Mouse (Mus musculus): ENCODE measurements around the gene Sftpa1. TPM values are rescaled to one million over a fixed set of nuclear protein-coding genes. Genes with fewer than 3 reads are reported as not detected.

Sftpa1 gene
- polyA plus RNA-seq, 1 experiment from 2014 or later = not detected

GRCm38 (mm10) chr14:41102269-41102668, 29.3 kb upstream of the Sftpa1 start:
- Histone ChIP-seq H3K4me3 (ENCODE audit: low read depth, low read length) (no peak overlapping the region), H3K4me1 (ENCODE audit: control insufficient read depth, insufficient read depth, low read length) (no peaks in the 10 kb centered on the region), H3K27ac (ENCODE audit: low read depth, low read length) (no peak overlapping the region), H3K4me2 (ENCODE audit: low read length) (no peak overlapping the region), H3K9ac (ENCODE audit: low read length) (no peak overlapping the region), H3K36me3 (ENCODE audit: control insufficient read depth, insufficient read depth, low read length) (no peaks in the 10 kb centered on the region), H3K27me3 (replicated peaks; ENCODE audit: control insufficient read depth, insufficient read depth, low read length) (no peaks in the 10 kb centered on the region), H3K9me3 (replicated peaks; ENCODE audit: control insufficient read depth, low read length) (no peaks in the 10 kb centered on the region)
- DNase-seq (ENCODE audit: low spot score) = no peak
- 86% methylated on average over 2 of the region's 2 CpGs for WGBS
- ATAC-seq = no peak

GRCm38 (mm10) chr14:41104853-41105444, 26.6 kb upstream of the Sftpa1 start, which contains the start of gene Mat1a:
TSS of gene Mat1a (plus strand) at chr14:41105035.
- Histone ChIP-seq H3K36me3 (ENCODE audit: control insufficient read depth, insufficient read depth, low read length) (no peaks in the 10 kb centered on the region), H3K9me3 (replicated peaks; ENCODE audit: control insufficient read depth, low read length) (no peaks in the 10 kb centered on the region), H3K27ac (ENCODE audit: low read depth, low read length) (no peak within 1 kb of the TSS), H3K27me3 (replicated peaks; ENCODE audit: control insufficient read depth, insufficient read depth, low read length) (no peaks in the 10 kb centered on the region), H3K4me1 (ENCODE audit: control insufficient read depth, insufficient read depth, low read length) (no peaks in the 10 kb centered on the region), H3K9ac (ENCODE audit: low read length) (no peak within 1 kb of the TSS), H3K4me2 (ENCODE audit: low read length) (no peak within 1 kb of the TSS), H3K4me3 (ENCODE audit: low read depth, low read length) (no peak within 1 kb of the TSS)
- no peak for DNase-seq (ENCODE audit: low spot score)
- 73% methylated on average over 10 of the region's 10 CpGs for WGBS
- no peak for ATAC-seq

GRCm38 (mm10) chr14:41111031-41111668, 20.4 kb upstream of the Sftpa1 start:
- no peak overlapping the region for H3K9ac ChIP-seq (ENCODE audit: low read length)
- no peak overlapping the region for H3K4me3 ChIP-seq (ENCODE audit: low read depth, low read length)
- H3K27me3 ChIP-seq (replicated peaks; ENCODE audit: control insufficient read depth, insufficient read depth, low read length) = no peaks in the 10 kb centered on the region
- no peaks in the 10 kb centered on the region for H3K4me1 ChIP-seq (ENCODE audit: control insufficient read depth, insufficient read depth, low read length)
- no peak overlapping the region for H3K4me2 ChIP-seq (ENCODE audit: low read length)
- H3K27ac ChIP-seq (ENCODE audit: low read depth, low read length) = no peak overlapping the region
- H3K36me3 ChIP-seq (ENCODE audit: control insufficient read depth, insufficient read depth, low read length) = no peaks in the 10 kb centered on the region
- ATAC-seq (no peak), DNase-seq (ENCODE audit: low spot score) (no peak)
- H3K9me3 ChIP-seq (replicated peaks; ENCODE audit: control insufficient read depth, low read length) = no peaks in the 10 kb centered on the region
- 90% methylated on average over 7 of the region's 7 CpGs for WGBS

GRCm38 (mm10) chr14:41112944-41113343, 18.6 kb upstream of the Sftpa1 start:
- Histone ChIP-seq H3K9me3 (replicated peaks; ENCODE audit: control insufficient read depth, low read length) (no peaks in the 10 kb centered on the region), H3K4me1 (ENCODE audit: control insufficient read depth, insufficient read depth, low read length) (no peaks in the 10 kb centered on the region), H3K4me2 (ENCODE audit: low read length) (no peak overlapping the region), H3K9ac (ENCODE audit: low read length) (no peak overlapping the region), H3K27ac (ENCODE audit: low read depth, low read length) (no peak overlapping the region), H3K36me3 (ENCODE audit: control insufficient read depth, insufficient read depth, low read length) (no peaks in the 10 kb centered on the region), H3K27me3 (replicated peaks; ENCODE audit: control insufficient read depth, insufficient read depth, low read length) (no peaks in the 10 kb centered on the region), H3K4me3 (ENCODE audit: low read depth, low read length) (no peak overlapping the region)
- ATAC-seq (no peak), DNase-seq (ENCODE audit: low spot score) (no peak)
- WGBS = 81% methylated on average over 4 of the region's 4 CpGs

GRCm38 (mm10) chr14:41116271-41116670, 15.3 kb upstream of the Sftpa1 start:
- Histone ChIP-seq H3K27ac (ENCODE audit: low read depth, low read length) (no peak overlapping the region), H3K9ac (ENCODE audit: low read length) (no peak overlapping the region), H3K36me3 (ENCODE audit: control insufficient read depth, insufficient read depth, low read length) (no peaks in the 10 kb centered on the region), H3K4me3 (ENCODE audit: low read depth, low read length) (no peak overlapping the region), H3K4me2 (ENCODE audit: low read length) (no peak overlapping the region), H3K9me3 (replicated peaks; ENCODE audit: control insufficient read depth, low read length) (no peaks in the 10 kb centered on the region), H3K4me1 (ENCODE audit: control insufficient read depth, insufficient read depth, low read length) (no peaks in the 10 kb centered on the region), H3K27me3 (replicated peaks; ENCODE audit: control insufficient read depth, insufficient read depth, low read length) (no peaks in the 10 kb centered on the region)
- no peak for ATAC-seq
- no peak for DNase-seq (ENCODE audit: low spot score)
- 81% methylated on average over 3 of the region's 3 CpGs for WGBS

- no peak for DNase-seq (ENCODE audit: low spot score)
- H3K9me3 ChIP-seq (replicated peaks; ENCODE audit: control insufficient read depth, low read length) = no peaks in the 10 kb centered on the region
- H3K36me3 ChIP-seq (ENCODE audit: control insufficient read depth, insufficient read depth, low read length) = no peaks in the 10 kb centered on the region
- no peak overlapping the region for H3K27ac ChIP-seq (ENCODE audit: low read depth, low read length)
- ATAC-seq = no peak
- no peak overlapping the region for H3K4me3 ChIP-seq (ENCODE audit: low read depth, low read length)
- H3K4me2 ChIP-seq (ENCODE audit: low read length) = no peak overlapping the region
- no peaks in the 10 kb centered on the region for H3K27me3 ChIP-seq (replicated peaks; ENCODE audit: control insufficient read depth, insufficient read depth, low read length)
- H3K9ac ChIP-seq (ENCODE audit: low read length) = no peak overlapping the region
- 86% methylated on average over 5 of the region's 5 CpGs for WGBS
- H3K4me1 ChIP-seq (ENCODE audit: control insufficient read depth, insufficient read depth, low read length) = no peaks in the 10 kb centered on the region
Observed at GRCm38 (mm10) chr14:41124683-41125082, 6.9 kb upstream of the Sftpa1 start.

- Histone ChIP-seq H3K4me3 (ENCODE audit: low read depth, low read length) (no peak overlapping the region), H3K9ac (ENCODE audit: low read length) (no peak overlapping the region), H3K4me2 (ENCODE audit: low read length) (no peak overlapping the region), H3K4me1 (ENCODE audit: control insufficient read depth, insufficient read depth, low read length) (no peaks in the 10 kb centered on the region), H3K27ac (ENCODE audit: low read depth, low read length) (no peak overlapping the region), H3K9me3 (replicated peaks; ENCODE audit: control insufficient read depth, low read length) (no peaks in the 10 kb centered on the region), H3K36me3 (ENCODE audit: control insufficient read depth, insufficient read depth, low read length) (no peaks in the 10 kb centered on the region), H3K27me3 (replicated peaks; ENCODE audit: control insufficient read depth, insufficient read depth, low read length) (no peaks in the 10 kb centered on the region)
- 19% methylated on average over 4 of the region's 4 CpGs for WGBS
- ATAC-seq = peak; percentile 46; the same call in 1 of the 2 replicates
- DNase-seq (ENCODE audit: low spot score) = peak; percentile 59
Observed at GRCm38 (mm10) chr14:41127997-41128396, 3.6 kb upstream of the Sftpa1 start.

- no peak overlapping the region for H3K27ac ChIP-seq (ENCODE audit: low read depth, low read length)
- H3K27me3 ChIP-seq (replicated peaks; ENCODE audit: control insufficient read depth, insufficient read depth, low read length) = no peaks in the 10 kb centered on the region
- no peaks in the 10 kb centered on the region for H3K4me1 ChIP-seq (ENCODE audit: control insufficient read depth, insufficient read depth, low read length)
- no peaks in the 10 kb centered on the region for H3K36me3 ChIP-seq (ENCODE audit: control insufficient read depth, insufficient read depth, low read length)
- H3K4me3 ChIP-seq (ENCODE audit: low read depth, low read length) = no peak overlapping the region
- H3K4me2 ChIP-seq (ENCODE audit: low read length) = no peak overlapping the region
- H3K9ac ChIP-seq (ENCODE audit: low read length) = no peak overlapping the region
- ATAC-seq (no peak), DNase-seq (ENCODE audit: low spot score) (no peak)
- H3K9me3 ChIP-seq (replicated peaks; ENCODE audit: control insufficient read depth, low read length) = no peaks in the 10 kb centered on the region
Observed at GRCm38 (mm10) chr14:41137006-41137405, 5.4 kb downstream of the Sftpa1 start.

GRCm38 (mm10) chr14:41140686-41141085, 9.1 kb downstream of the Sftpa1 start:
- Histone ChIP-seq H3K27me3 (replicated peaks; ENCODE audit: control insufficient read depth, insufficient read depth, low read length) (no peaks in the 10 kb centered on the region), H3K4me3 (ENCODE audit: low read depth, low read length) (no peak overlapping the region), H3K27ac (ENCODE audit: low read depth, low read length) (no peak overlapping the region), H3K9ac (ENCODE audit: low read length) (no peak overlapping the region), H3K9me3 (replicated peaks; ENCODE audit: control insufficient read depth, low read length) (no peaks in the 10 kb centered on the region), H3K4me2 (ENCODE audit: low read length) (no peak overlapping the region), H3K36me3 (ENCODE audit: control insufficient read depth, insufficient read depth, low read length) (no peaks in the 10 kb centered on the region), H3K4me1 (ENCODE audit: control insufficient read depth, insufficient read depth, low read length) (no peaks in the 10 kb centered on the region)
- WGBS = 88% methylated on average over 1 of the region's 1 CpGs
- no peak for DNase-seq (ENCODE audit: low spot score)
- ATAC-seq = no peak
